8 mouse cellular contexts compared by ENCODE assay signal in the genomic region with DNA sequence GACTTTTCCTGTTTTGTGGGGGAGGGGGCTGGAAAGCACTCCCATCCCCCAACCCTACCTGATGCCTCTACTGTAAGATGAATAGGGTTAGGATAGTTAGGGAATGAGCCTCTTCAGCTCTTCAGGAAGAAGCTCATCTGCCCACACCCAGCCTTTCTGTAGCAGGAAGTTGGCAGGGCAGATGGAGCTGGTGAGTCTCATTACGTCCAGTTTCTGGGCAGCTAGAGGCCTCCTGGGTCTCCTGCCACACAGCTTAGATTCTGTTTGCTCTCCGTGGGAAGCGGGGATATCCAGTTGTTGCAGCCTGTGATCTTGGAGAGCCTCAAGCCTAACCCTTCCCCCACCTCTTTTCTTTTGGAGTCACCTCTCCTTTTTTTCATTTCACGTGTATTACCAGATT. TPM values are rescaled to one million over a fixed set of nuclear protein-coding genes. Genes with fewer than 3 reads are reported as not detected.
DNase-seq lines count a peak whose midpoint lies in the region; ATAC-seq lines count a peak whose summit lies in the region.

No protein-coding gene starts in this region.

- WGBS in heart, embryonic 14.5 days, result 13% methylated on average over 4 of the region's 4 CpGs
- WGBS in hindbrain, embryonic 11.5 days, result 11% methylated on average over 4 of the region's 4 CpGs

- no peak for DNase-seq in heart, adult 18-20 months
- peak; percentile 73 for DNase-seq in NIH3T3 (ENCODE audit: low read depth)
- DNase-seq in hindbrain, embryonic 11.5 days (ENCODE audit: low spot score), result no peak
- DNase-seq in lung, postnatal 10 days, result peak; percentile 46
- DNase-seq in ovary, postnatal 36 days (ENCODE audit: low spot score), result no peak
- DNase-seq in thymus, adult 18-20 months, result no peak
- no peak for DNase-seq in layer of hippocampus, postnatal 25 days (ENCODE audit: extremely low spot score in 1 of 2, low spot score in 1 of 2)

- no peaks in the 10 kb centered on the region for H3K27me3 ChIP-seq in heart, embryonic 14.5 days (ENCODE audit: control insufficient read depth, insufficient read depth, low read length)
- H3K27me3 ChIP-seq in hindbrain, embryonic 11.5 days (ENCODE audit: control insufficient read depth, insufficient read depth, low read length), result no peaks in the 10 kb centered on the region

- H3K9ac ChIP-seq in heart, embryonic 14.5 days (ENCODE audit: low read length), result peak overlapping the region; percentile 68
- H3K9ac ChIP-seq in hindbrain, embryonic 11.5 days (ENCODE audit: low read depth, low read length), result peak overlapping the region; percentile 12; the same call in 1 of the 2 replicates

- peak overlapping the region; percentile 74 for H3K4me2 ChIP-seq in heart, embryonic 14.5 days (ENCODE audit: low read length)
- peak overlapping the region; percentile 56 for H3K4me2 ChIP-seq in hindbrain, embryonic 11.5 days (replicated peaks; ENCODE audit: low read depth, low read length)

- H3K36me3 ChIP-seq in heart, embryonic 14.5 days (ENCODE audit: control insufficient read depth, insufficient read depth, low read length), result peaks cover 19% of the 10 kb centered on the region
- H3K36me3 ChIP-seq in hindbrain, embryonic 11.5 days (ENCODE audit: control insufficient read depth, insufficient read depth, low read length), result peaks cover 3% of the 10 kb centered on the region

- ATAC-seq in heart, embryonic 14.5 days (ENCODE audit: insufficient number of reproducible peaks, insufficient read depth, low FRiP score, low read depth), result no peak
- ATAC-seq in hindbrain, embryonic 11.5 days (ENCODE audit: low FRiP score), result no peak

- H3K4me3 ChIP-seq in heart, embryonic 14.5 days (ENCODE audit: control insufficient read depth in 1 of 2, insufficient read depth in 1 of 2, low read depth in 1 of 2, low read length in 2 of 2), result peak overlapping the region in 1 of 2 experiments; percentile 47; a peak in 2 of 4 replicates
- 0 out of 2 replicates have a peak overlapping the region, but pooled peaks have one; percentile 29 for H3K4me3 ChIP-seq in hindbrain, embryonic 11.5 days (ENCODE audit: low read depth, low read length)

- no peaks in the 10 kb centered on the region for H3K9me3 ChIP-seq in heart, embryonic 14.5 days (ENCODE audit: control insufficient read depth, low read length)
- no peaks in the 10 kb centered on the region for H3K9me3 ChIP-seq in hindbrain, embryonic 11.5 days (ENCODE audit: control insufficient read depth, low read length)

- peak overlapping the region; percentile 59 to 88 for H3K27ac ChIP-seq in heart, embryonic 14.5 days (replicated peaks in 1 of 2; ENCODE audit: control insufficient read depth in 1 of 2, insufficient read depth in 1 of 2, low read depth in 2 of 2, low read length in 2 of 2)
- peak overlapping the region; percentile 76 for H3K27ac ChIP-seq in hindbrain, embryonic 11.5 days (ENCODE audit: low read depth, low read length)

- H3K4me1 ChIP-seq in heart, embryonic 14.5 days (ENCODE audit: control insufficient read depth in 2 of 2, insufficient read depth in 2 of 2, low read length in 2 of 2), result peaks cover 26 to 41% of the 10 kb centered on the region in 2 experiments
- peaks cover 17% of the 10 kb centered on the region for H3K4me1 ChIP-seq in hindbrain, embryonic 11.5 days (replicated peaks; ENCODE audit: control insufficient read depth, insufficient read depth, low read length)

RNA-seq across cellular contexts. Expression of gene Hdgf, which starts 3.8 kb away (rescaled TPM):
- polyA plus RNA-seq in heart, embryonic 14.5 days (2014; fragmentation: Nextera tagmentation; extraction: Ambion mirVana), result 148 and 154 TPM in 2 replicates
- 100 to 1,000 TPM; 111 to 117 TPM for total RNA-seq in heart, adult 18-20 months (2021)
- 202 and 246 TPM in 2 replicates for polyA plus RNA-seq in hindbrain, embryonic 11.5 days (2014; fragmentation: Nextera tagmentation; extraction: Ambion mirVana)
- total RNA-seq in layer of hippocampus, postnatal 25 days (2021), result 100 to 1,000 TPM; 134 to 145 TPM

RNA-seq across cellular contexts. Expression of gene Mrpl24, which starts 9.4 kb away (rescaled TPM):
- 64.1 and 67.9 TPM in 2 replicates for polyA plus RNA-seq in heart, embryonic 14.5 days (2014; fragmentation: Nextera tagmentation; extraction: Ambion mirVana)
- 10 to 100 TPM; 75.0 to 77.9 TPM for total RNA-seq in heart, adult 18-20 months (2021)
- polyA plus RNA-seq in hindbrain, embryonic 11.5 days (2014; fragmentation: Nextera tagmentation; extraction: Ambion mirVana), result 78.4 and 83.6 TPM in 2 replicates
- 10 to 100 TPM; 52.8 to 54.1 TPM for total RNA-seq in layer of hippocampus, postnatal 25 days (2021)

RNA-seq across cellular contexts. Expression of gene Isg20l2, which starts 20.2 kb away (rescaled TPM):
- polyA plus RNA-seq in heart, embryonic 14.5 days (2014; fragmentation: Nextera tagmentation; extraction: Ambion mirVana), result 18.5 and 19.3 TPM in 2 replicates
- total RNA-seq in heart, adult 18-20 months (2021), result 10 to 100 TPM; 10.8 to 11.5 TPM
- polyA plus RNA-seq in hindbrain, embryonic 11.5 days (2014; fragmentation: Nextera tagmentation; extraction: Ambion mirVana), result 42.5 and 55.2 TPM in 2 replicates
- 10 to 100 TPM; 14.7 to 17.1 TPM for total RNA-seq in layer of hippocampus, postnatal 25 days (2021)

RNA-seq across cellular contexts. Expression of gene Rrnad1, which starts 20.6 kb away (rescaled TPM):
- polyA plus RNA-seq in heart, embryonic 14.5 days (2014; fragmentation: Nextera tagmentation; extraction: Ambion mirVana), result 10.9 and 14.4 TPM in 2 replicates
- 1 to 10 TPM; 4.8 to 5.1 TPM for total RNA-seq in heart, adult 18-20 months (2021)
- polyA plus RNA-seq in hindbrain, embryonic 11.5 days (2014; fragmentation: Nextera tagmentation; extraction: Ambion mirVana), result 13.7 and 17.9 TPM in 2 replicates
- total RNA-seq in layer of hippocampus, postnatal 25 days (2021), result 10 to 100 TPM; 17.9 to 22.5 TPM

RNA-seq across cellular contexts. Expression of gene Prcc, which starts 24.5 kb away (rescaled TPM):
- polyA plus RNA-seq in heart, embryonic 14.5 days (2014; fragmentation: Nextera tagmentation; extraction: Ambion mirVana), result 10.1 and 11.7 TPM in 2 replicates
- total RNA-seq in heart, adult 18-20 months (2021), result 10 to 100 TPM; 45.6 to 47.9 TPM
- polyA plus RNA-seq in hindbrain, embryonic 11.5 days (2014; fragmentation: Nextera tagmentation; extraction: Ambion mirVana), result 17.6 and 18.6 TPM in 2 replicates
- 10 to 100 TPM; 60.5 to 63.5 TPM for total RNA-seq in layer of hippocampus, postnatal 25 days (2021)

Comparison
In these comparisons a context has a peak if more than half of its experiments do, and no peak if none do; other contexts are left out.
1. DNase-seq: peak in NIH3T3 (single experiment) and lung, postnatal 10 days (single experiment); none in heart, adult 18-20 months (0 of 2), hindbrain, embryonic 11.5 days (single experiment), ovary, postnatal 36 days (single experiment), thymus, adult 18-20 months (0 of 2) and layer of hippocampus, postnatal 25 days (0 of 2).